Mouse (Mus musculus): ENCODE data around the gene Slc51b. TPM values are rescaled to one million over a fixed set of nuclear protein-coding genes. Genes with fewer than 3 reads are reported as not detected.

The Slc51b gene
- total RNA-seq, 2 experiments from 2014 or later = not detected

- intact Hi-C loops (cut with DNase I) = no loop called here
- no peak for DNase-seq (ENCODE audit: extremely low spot score in 1 of 2, low spot score in 2 of 2)
Measured at GRCm38 (mm10) chr9:65419633-65420032, 3.1 kb downstream of the Slc51b start.

DNA sequence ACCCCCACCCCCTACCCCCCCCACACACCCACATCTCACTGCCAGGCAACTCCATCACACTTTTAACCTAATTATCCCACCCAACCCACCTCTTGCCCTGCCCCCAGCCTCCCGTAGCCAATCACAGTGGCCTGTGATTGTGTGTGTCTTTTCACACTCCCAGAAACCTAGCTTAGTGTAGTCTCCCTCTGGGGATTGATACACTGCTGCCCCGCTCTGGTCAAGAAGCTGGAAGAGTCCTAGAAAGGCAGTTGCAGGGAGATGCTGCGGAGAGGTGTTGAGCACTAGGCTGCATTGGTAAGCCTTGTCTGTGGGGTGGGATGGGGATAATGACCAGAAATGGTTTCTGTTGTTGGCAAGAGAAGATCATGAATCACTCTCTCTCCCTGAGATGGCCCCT lies 5.0 kb downstream of the Slc51b start:
- intact Hi-C loops (cut with DNase I) = no loop called here
- DNase-seq (ENCODE audit: extremely low spot score in 1 of 2, low spot score in 2 of 2) = no peak

DNA sequence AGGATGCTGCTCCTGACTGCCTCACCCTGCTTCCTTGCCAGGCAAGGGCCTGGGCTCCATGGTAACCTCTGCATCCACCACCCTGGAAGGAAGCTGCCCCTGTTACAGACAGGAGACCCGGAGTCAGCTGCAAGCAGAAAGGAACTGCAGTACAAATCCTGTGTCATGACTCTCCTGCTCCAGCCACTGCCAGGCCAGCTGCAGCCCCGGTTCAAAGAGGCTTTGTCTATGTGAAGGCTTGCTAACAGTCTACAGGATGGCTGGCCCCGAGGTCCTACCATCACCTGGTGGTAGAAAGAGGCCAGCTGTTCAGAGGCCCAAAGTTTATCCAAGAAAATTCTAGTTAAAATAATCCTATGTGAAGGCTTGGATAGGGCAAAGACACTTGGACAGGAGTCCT lies 11.4 kb downstream of the Slc51b start:
- no peak for DNase-seq (ENCODE audit: extremely low spot score in 1 of 2, low spot score in 2 of 2)
- intact Hi-C loops (cut with DNase I) = no loop called here

DNA sequence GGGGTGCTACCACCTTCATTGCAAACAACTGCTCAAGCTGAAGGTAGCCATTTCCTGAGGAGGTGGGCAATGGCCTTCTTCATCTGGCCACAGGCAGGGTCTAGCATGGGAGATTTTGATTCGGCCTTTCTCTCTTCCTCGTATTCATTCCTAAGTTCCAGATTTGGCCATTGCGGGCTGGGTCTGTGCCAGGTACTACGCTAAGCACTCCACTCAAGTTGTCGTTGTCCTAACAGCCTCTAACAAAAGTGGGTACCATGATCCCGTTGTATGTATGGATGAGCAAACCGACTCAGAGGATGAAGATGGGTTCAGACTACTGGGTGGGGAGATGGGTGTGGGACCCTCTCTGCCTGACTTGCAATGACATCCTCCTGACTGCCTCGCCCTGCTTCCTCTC lies 12.4 kb downstream of the Slc51b start:
- DNase-seq (ENCODE audit: extremely low spot score in 1 of 2, low spot score in 2 of 2) = no peak
- intact Hi-C loops (cut with DNase I) = no loop called here

DNA sequence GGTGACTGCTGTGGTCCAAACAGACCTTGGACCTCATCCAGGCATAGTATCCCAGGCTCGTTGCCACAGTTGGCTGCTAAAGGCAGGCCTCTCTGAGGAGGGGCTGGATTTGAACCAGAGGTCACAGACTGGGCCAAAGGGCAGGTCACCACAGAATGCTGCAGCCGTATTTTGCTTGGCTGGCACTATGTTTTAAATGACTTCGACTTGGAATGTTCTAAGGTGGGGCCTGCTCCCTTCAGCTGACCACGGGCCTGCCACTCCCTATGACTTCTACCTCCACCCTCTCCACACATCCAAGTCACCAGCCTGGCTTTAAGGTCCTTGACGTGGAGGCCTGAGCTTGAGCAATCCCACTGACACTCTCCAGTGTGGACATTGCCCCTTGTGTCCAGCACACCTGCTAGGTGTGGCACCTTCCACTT lies 13.9 kb downstream of the Slc51b start:
- intact Hi-C loops (cut with DNase I) = no loop called here
- DNase-seq (ENCODE audit: extremely low spot score in 1 of 2, low spot score in 2 of 2) = peak in 1 of 2 experiments; percentile 37

GRCm38 (mm10) chr9:65407861-65408260 lies 14.9 kb downstream of the Slc51b start:
- intact Hi-C loops (cut with DNase I) = no loop called here

GRCm38 (mm10) chr9:65407327-65407726 lies 15.4 kb downstream of the Slc51b start:
- intact Hi-C loops (cut with DNase I) = no loop called here
- DNase-seq (ENCODE audit: extremely low spot score in 1 of 2, low spot score in 2 of 2) = no peak

More at GRCm38 (mm10) chr9:65407861-65408260, 14.9 kb downstream of the Slc51b start:
- no peak for DNase-seq (ENCODE audit: extremely low spot score in 1 of 2, low spot score in 2 of 2)

- intact Hi-C loops (cut with DNase I) = no loop called here
Measured at GRCm38 (mm10) chr9:65405184-65405449, 17.6 kb downstream of the Slc51b start.

DNA sequence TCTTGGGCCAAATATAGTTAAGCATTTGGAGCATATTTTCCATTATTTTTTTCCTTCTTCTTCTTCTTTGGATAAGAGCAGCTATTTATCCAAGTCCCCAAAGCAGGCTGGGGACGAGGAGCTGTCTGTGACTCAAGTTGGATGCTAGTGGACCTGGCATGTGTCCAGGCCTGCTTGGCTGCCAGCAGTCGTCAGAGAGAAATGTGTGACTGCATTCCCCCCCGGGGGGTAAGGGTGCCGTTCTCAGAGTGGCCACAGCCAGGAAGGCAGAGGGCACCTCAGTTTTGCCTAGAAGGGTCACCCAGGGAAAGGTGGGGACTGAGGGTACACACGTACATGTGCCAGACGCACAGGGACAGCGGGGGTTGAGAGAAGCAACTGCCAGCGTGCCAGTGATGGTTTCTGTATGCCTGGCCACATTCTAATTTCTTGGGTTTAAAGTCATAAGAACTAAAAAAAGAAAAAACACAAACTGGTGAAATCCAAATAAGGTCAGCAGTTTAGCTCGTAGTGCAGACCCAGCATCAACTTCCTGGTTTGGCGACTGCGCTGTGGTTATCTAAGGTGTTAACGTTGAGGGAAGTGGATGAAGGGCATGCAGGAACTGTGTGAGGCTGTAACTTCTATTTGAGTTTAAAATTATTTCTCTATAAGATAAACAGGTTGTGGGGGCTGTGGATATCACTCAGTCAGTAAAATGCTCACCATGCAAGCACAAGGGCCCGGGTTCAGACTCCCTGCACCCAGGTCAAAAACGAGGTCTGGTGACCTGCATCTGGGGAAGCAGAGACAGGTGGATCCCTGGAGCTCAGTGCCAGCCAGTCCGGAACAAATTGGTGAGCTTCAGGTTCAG lies 18.2 kb downstream of the Slc51b start:
- intact Hi-C loops (cut with DNase I) = no loop called here

More at GRCm38 (mm10) chr9:65405184-65405449, 17.6 kb downstream of the Slc51b start:
- DNase-seq (ENCODE audit: extremely low spot score in 1 of 2, low spot score in 2 of 2) = no peak

GRCm38 (mm10) chr9:65399934-65400333 lies 22.8 kb downstream of the Slc51b start:
- DNase-seq (ENCODE audit: extremely low spot score in 1 of 2, low spot score in 2 of 2) = no peak
- intact Hi-C loops (cut with DNase I) = no loop called here

More for the DNA sequence above, 18.2 kb downstream of the Slc51b start:
- peak; percentile 65 to 86 for DNase-seq (ENCODE audit: extremely low spot score in 1 of 2, low spot score in 2 of 2)

DNA sequence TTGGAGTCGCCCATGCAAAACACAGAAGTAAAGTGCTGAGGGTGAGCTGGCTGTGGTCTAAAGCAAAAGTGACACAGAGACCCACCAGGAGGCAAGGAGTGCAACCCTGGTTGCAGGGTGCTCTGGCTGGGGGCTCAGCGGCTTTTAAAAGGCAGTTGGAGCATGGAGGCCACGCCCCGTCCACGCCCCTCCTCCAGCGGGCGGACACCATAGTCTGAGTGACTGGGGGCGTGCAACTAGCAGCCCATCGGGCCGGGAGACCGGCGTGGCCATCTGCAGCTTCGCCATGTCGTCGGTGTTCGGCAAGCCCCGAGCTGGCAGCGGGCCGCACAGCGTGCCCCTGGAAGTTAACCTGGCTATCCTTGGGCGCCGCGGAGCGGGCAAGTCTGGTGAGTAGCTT lies 24.5 kb downstream of the Slc51b start, which contains the start of gene Rasl12:
Rasl12 (plus strand) TSS at position 228 of the 400 bp plus-strand sequence.
- intact Hi-C loops (cut with DNase I) = no loop called here

GRCm38 (mm10) chr9:65394360-65394759 lies 28.4 kb downstream of the Slc51b start:
- DNase-seq (ENCODE audit: extremely low spot score in 1 of 2, low spot score in 2 of 2) = peak in 1 of 2 experiments; percentile 56
- intact Hi-C loops (cut with DNase I) = no loop called here

More for the DNA sequence above, 24.5 kb downstream of the Slc51b start, which contains the start of gene Rasl12:
- peak; percentile 12 to 88 for DNase-seq (ENCODE audit: extremely low spot score in 1 of 2, low spot score in 2 of 2)

- intact Hi-C loops (cut with DNase I) = loop anchor here (2.0 kb wide), 1 partner anchor 39 kb away; no protein-coding TSS in a partner anchor
- DNase-seq (ENCODE audit: extremely low spot score in 1 of 2, low spot score in 2 of 2) = peak in 1 of 2 experiments; percentile 57
Measured at GRCm38 (mm10) chr9:65393606-65394005, 29.1 kb downstream of the Slc51b start.

- peak; percentile 19 to 76 for DNase-seq (ENCODE audit: extremely low spot score in 1 of 2, low spot score in 2 of 2)
- intact Hi-C loops (cut with DNase I) = loop anchor here (2.0 kb wide), 1 partner anchor 40 kb away; no protein-coding TSS in a partner anchor
Measured at GRCm38 (mm10) chr9:65392638-65393364, 30.0 kb downstream of the Slc51b start.

DNA sequence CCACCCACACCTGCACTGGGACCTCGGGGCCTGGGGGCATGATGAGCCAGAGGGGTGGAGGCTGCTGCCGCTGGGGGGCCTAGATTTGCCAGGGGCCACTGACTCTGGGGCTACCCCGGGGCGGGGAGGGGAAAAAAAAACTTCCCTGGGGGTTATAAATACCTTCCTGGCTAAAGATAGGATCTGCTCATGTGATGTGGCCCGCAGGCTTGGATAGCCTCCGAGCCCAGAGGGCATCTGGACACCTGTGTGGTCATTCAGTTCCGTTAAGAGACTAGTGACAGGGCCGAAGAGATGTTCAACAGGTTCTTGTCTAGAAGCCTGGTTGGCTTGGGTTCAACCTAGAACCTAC lies 31.2 kb downstream of the Slc51b start, which contains the start of gene Kbtbd13:
Kbtbd13 (minus strand) TSS at position 40 of the 352 bp plus-strand sequence.
- intact Hi-C loops (cut with DNase I) = no loop called here
- DNase-seq (ENCODE audit: extremely low spot score in 1 of 2, low spot score in 2 of 2) = no peak

DNA sequence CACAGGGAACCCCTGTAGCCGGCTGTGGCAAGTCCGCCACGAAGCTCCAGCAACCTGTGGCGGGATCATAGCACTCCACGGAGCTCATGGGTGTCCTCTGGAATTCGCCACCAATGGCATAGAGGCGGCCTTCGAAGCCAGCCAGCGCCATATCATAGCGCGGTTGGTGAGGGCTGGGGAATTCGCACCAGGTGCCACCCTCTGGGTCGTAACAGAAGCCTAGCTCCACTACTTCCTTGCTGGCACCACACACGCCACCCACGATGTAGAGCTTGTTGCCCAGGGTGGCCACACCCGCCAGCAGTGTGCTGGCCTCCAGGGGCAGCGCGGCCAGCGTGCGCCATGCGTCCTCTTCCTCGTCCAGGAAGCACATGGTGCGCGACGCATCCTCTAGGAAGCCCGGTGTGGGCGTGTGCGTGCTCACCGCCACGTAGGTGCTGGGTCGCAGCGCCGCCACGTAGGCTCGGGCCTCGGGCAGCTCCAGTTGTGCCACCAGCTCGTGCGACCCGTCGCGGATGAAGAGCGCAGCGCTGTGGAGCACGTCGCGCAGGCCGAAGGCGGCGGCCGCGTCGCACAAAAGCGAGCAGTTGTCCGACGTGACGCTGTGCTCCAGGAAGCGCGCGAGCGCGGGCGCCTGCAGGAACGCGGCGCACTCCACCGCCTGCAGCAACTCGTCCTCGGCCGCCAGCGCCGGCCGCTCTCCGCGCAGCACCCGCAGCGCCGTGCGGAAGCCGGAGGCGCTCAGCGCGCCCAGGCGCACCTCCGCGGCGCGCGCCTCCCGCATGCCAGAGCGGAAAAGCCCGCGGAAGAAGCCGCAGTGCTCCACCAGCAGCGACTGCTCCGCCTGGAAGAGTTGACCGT lies 31.8 kb downstream of the Slc51b start:
- intact Hi-C loops (cut with DNase I) = no loop called here
- peak in 1 of 2 experiments; percentile 49 for DNase-seq (ENCODE audit: extremely low spot score in 1 of 2, low spot score in 2 of 2)

DNA sequence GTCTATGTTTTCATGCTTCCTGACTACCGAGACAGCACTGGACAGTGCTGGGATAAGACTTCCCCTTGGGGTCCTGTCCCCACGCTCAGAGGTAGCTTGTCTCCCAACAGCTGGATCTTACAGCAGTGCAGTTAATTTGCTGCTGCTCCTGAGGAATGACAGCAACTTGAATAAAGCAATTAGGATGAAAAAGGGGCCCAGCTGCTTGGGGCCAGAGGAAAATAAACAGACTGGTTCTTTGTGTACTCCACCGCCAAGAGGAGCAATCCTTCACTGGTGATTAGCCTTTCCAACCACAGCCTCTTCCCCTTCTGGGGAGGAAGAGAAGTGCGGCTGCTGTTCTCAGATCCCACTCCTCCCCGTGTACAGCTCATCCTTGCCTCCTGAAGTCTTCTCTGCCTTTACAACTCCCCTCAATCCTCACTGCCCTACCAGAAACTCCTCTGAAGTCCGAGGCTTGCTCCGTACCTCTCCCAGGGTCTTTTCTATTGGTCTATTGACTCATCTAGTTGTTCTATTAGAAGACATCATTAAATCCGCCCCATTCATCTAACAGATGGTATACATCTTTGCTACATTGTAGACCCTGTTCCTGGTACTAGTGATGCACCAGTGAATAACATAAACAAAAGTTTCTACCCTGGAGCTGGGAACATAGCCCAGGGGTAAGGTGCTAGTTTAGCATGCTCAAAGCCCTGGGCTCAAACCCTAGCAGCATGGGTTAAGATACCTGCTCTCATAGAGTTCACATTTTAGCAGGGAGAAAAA lies 36.2 kb downstream of the Slc51b start:
- DNase-seq (ENCODE audit: extremely low spot score in 1 of 2, low spot score in 2 of 2) = no peak
- intact Hi-C loops (cut with DNase I) = no loop called here

- intact Hi-C loops (cut with DNase I) = no loop called here
- no peak for DNase-seq (ENCODE audit: extremely low spot score in 1 of 2, low spot score in 2 of 2)
Measured at GRCm38 (mm10) chr9:65384276-65384675, 38.5 kb downstream of the Slc51b start.
